Mouse (Mus musculus): ENCODE measurements around the gene Ccm2.
A peak's percentile ranks its signal among the peaks of the same experiment; 100 is the strongest.

Gene Ccm2

DNA sequence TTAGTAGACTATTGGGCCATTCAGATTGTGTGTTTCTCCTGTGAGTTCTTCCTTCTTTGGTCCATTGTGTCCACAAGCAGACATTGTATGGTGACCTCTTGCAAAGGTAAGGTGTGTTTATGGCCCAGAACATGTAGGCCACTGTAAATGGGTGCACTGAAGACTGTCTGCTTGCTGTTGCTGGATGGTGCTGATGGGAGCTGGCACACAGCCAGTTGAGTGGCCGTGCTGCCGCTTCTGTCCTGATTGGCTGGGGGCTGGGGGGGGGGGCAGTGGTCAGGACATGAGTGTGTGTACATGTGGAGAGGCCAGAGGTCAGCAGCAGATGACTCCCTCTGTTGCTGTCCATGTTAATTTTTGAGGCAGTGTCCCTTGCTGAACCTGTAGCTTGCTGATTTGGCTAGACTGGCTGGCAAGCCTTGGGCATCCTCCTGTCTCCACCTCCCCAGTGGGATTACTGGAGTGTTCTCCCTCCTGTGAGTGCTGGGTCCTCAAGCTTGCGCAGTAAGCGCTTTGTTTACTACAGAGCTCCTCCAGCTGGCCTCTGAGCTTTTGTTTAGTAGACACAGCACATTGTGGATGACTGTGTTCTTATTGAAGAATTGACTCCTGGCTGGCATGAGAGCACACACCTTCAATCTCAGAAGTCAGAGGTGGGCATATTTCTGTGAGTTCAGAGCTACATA lies 33.5 kb downstream of the Ccm2 start:
- DNase-seq (ENCODE audit: low spot score in 2 of 2), result no peak

DNA sequence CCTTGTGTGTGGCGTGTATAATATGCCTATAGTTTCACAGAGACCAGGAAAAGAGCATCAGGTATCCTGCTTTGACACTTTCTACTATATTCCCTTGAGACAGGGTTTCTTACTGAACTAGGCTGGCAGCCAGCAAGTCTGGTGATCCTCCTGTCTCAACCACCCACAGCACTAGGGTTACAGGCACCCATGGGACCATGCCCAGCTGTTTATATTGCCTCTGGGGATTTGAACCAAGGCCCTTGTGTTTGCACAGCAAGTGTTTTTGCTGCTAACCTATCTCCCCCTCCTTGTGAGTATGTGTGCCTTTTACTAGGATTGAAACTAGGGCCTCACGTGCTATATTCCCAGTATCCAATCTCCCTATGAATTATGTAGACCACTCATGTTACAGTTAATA lies 34.9 kb downstream of the Ccm2 start:
- no peak for DNase-seq (ENCODE audit: low spot score in 2 of 2)

DNA sequence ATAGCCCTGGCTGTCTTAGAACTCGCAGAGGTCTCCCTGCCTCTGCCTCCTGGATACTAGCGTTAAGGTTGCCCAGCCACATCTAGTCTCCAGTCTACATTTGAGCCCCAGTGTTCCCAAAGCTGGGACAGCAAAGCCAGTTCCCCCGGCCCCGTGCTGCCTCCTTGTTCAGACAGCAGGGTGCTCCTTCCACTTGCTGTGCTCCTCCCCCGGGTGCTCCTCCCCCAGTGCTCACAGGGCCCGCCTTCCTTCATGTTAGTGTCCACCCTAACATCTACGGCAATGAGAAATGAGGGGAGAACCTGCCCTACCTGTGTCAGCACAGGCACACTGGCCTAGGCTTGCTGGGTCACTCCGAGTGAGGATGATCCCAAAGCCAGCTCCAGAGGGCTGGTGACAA lies 39.1 kb downstream of the Ccm2 start:
- DNase-seq (ENCODE audit: low spot score in 2 of 2), result no peak

DNA sequence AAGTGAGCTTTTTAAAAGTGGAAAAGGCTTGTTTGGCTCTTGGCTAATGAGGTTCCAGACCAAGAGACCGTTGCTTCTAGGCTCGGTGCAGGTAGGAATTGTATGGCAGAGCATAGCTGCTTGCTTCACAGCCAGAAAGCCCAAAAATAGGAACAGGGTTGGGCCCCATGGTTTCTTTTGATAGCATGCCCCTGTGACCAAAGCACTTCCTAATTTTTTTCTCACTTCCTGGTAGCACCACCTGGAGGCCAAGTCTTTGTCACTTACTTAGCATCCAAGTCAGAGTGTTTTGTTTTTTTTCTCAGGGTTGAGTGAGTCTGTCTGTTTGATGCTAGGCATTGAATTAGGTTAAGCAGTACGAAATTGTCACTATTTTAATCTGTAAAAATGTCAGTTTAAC lies 40.0 kb downstream of the Ccm2 start:
- no peak for DNase-seq (ENCODE audit: low spot score in 2 of 2)

DNA sequence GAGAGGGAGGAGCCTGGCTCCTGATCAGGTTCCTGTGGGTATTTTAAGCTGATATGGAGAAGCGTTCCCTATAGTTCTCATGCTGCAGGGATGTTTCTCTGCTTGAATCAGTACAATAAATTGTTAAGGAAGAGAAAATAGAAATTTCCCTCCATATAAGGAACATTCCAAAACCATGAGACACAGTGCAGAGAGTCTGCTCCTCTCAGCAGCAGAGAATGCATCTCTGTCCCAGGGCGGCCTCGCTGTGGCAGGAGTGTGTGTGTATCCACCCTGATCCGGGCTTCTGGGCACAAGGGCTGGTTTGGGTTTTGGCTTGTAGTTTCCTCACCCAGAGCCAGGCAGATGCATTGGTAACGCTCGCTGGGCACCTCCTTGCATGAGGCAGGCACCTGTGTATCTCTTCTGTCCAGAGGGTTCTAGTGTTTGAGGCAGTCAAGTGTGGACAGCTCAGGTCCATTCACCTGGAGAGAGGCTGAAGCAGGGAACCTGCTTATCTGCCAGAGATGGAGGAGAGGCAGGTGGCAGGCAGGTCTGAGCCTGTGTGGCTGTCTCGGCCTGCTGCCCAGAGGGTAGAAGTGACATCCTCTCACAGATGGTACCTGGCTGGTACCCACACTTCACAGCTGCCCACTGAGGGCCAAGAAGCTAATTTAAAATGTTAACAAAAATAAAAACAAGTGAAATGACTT lies 40.7 kb downstream of the Ccm2 start:
- no peak for DNase-seq (ENCODE audit: low spot score in 2 of 2)

DNA sequence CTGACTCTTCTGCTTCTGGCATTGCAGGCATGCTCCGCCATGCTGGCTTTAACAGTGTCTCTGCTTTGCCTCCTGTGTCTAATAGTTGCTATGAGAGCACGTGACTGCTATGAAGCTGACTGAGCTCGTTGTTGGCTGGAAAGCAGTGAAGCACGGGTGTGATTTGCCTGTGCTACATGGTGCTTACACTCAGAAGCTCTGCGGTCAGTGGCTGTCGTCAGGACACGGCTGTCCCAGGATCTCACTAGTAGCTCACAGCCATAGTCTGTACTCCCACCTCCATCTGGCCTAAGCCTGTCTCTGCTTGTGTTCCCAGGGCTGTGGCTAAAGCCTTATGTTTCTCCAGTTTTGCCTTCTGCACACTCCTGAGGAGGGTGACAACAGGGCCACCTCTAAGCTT lies 41.6 kb downstream of the Ccm2 start:
- DNase-seq (ENCODE audit: low spot score in 2 of 2), result no peak

DNA sequence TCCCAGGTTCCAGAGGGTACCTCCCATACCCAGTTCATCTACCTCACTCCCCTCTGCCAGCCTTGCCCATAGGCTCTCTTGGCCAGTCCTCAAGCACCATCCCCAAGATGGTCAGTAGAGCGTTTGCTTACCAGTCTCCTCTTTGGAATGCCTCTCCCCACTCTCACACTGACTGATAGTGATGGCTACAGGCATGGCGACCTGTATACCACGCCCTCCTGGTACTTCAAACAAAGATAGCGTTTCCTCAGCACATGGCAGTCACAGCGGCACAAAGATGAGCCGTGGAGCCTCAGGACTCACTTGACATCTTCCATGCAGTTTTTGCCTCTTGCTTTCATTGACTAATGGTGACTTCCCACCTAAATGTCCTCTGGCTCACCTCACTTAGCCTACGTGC lies 43.2 kb downstream of the Ccm2 start:
- DNase-seq (ENCODE audit: low spot score in 2 of 2), result no peak

DNA sequence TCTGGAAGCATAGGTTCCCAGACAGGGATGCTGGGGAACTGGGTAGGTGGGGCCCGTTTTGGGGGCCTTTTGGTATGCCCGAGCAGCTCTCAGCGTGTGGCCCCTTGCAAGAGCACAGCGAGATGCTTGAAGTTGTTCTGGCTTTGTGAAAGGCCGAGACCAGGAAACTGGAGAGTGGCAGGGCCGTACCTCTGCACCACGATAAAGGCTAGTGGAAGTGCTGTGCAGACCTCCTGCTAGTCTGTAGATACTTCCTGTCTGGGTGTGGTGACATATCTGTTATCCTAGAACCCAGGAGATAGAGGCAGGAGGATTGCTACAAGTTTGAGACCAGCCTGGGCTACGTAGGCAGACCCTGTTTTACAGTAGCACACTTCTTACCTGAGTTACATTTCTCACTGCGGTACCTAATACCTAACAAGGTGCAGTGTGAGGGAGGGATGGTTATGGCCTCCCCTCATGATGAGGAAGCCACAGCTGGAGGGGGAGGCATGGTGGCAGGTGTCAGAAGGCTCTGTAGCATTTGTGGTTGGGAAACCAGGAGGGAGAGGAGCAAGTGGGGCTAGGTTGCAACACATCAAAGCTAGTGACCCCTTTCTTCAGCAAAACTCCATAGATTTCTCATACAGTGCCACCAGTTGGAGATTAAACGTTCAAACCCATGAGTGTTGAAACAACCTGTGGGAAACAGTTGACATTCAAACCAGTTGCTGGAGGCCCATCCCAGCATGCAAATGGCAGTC lies 44.4 kb downstream of the Ccm2 start:
- DNase-seq (ENCODE audit: low spot score in 2 of 2), result no peak

DNA sequence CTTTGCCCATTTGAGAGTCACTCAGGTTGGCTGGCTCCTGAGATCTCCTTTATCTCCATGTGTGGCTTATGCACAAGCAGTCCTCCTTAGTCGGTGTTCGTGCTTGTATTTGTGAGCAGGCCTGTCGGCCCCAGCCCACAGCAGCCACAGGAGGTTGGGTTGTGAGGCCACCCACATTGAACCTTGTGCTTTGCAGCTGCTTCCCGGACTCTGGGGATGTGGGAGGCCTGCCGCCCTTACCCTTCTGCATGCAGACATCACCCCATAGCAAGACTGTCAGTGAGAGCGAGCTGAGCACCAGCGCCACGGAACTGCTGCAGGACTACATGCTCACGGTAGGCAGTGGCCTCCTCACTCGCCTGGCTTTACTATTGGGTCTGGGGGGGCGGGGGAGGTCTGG lies 46.7 kb downstream of the Ccm2 start:
- no peak for DNase-seq (ENCODE audit: low spot score in 2 of 2)

DNA sequence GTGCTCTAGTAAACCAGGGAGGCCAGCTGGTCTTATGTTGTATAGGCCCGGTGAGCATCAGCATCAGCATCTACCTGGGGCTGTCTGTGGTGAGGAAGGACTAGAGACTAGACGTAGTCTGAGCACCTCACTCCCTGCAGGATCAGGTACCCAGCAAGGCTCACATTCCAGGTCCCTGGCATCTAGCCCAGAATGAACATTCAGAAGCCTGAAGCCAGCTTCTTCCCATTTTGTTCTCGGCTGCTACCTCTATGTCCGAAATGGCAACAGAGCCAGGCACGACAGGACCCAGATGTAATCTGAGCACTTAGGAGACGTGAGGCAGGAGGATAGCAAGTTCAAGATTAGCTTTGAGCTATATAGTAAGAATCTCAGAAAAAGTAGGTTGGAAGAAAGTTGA lies 48.2 kb downstream of the Ccm2 start:
- DNase-seq (ENCODE audit: low spot score in 2 of 2), result no peak

DNA sequence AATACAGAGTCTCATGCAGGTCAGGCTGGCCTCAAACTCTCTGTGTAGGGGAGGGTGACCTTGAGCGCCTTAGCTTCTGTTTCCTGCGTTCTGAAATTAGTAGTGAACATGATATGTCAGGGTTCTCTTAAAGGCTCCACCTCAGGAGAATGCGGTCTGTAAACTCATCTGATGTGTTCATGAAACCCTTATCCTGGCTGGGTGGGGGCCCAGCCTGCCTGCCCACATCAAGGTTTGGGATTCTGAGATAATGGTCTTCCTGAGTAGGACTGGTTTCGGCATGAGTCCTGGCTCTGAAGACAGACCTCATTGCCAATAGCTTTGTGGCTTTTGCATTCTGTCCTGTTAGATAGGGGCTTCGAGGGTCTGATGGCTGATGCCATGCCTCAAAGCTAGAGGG lies 48.7 kb downstream of the Ccm2 start:
- no peak for DNase-seq (ENCODE audit: low spot score in 2 of 2)

DNA sequence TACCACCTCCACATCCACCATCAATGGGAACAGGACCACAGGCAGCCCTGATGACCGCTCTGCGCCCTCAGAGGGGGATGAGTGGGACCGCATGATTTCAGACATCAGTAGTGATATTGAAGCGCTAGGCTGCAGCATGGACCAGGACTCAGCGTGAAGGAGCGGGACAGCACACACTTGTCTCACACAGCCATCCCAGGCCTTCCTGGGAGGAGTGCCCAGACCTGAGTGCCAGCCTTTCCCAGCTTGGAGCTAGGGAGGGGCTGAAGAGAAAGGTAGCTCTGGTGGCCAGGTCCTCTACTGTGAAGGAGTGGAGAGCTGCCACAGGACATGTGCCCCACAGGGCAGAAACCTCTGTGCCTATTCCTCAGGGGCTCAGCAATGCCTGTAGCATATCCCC lies 49.5 kb downstream of the Ccm2 start:
- no peak for DNase-seq (ENCODE audit: low spot score in 2 of 2)

DNA sequence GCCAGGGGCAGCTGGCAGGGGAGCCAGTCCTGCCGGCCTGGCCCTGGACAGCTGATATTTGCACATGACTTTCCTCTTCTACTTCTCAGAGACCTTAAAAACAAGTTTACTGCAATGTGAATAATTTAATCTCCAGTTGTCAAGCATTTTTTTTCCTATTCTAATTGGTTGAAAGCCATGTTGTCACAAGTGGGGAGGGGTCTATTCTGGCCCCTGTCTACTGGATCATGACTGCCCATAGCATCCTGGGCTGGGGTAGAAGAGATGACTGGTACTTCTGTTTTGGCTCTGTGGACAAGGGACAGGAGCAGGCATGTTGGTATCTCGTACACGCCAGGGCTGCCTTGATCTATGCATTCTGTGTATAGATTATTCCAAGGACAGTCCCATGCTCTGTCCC lies 49.9 kb downstream of the Ccm2 start:
- no peak for DNase-seq (ENCODE audit: low spot score in 2 of 2)

DNA sequence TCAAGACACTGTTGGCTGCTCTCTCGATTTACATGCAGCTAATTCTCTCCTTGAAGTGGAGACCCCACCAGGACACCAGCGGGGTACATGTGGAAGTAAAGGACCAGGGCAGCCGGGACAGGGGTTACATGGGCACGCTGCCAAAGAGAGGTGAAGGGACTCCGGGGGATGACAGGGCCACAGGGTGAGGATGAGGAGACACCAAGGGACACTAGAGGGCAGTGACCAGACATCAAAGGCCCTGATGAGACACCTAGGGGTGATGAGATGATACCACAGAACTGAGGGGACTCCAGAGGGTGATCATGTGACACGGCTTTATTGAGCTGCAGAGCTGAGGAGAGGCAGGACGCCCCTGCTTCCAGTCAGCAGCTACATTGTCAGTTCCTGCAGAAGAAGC lies 50.8 kb downstream of the Ccm2 start:
- peak in 1 of 2 experiments; percentile 25 for DNase-seq (ENCODE audit: low spot score in 2 of 2)

DNA sequence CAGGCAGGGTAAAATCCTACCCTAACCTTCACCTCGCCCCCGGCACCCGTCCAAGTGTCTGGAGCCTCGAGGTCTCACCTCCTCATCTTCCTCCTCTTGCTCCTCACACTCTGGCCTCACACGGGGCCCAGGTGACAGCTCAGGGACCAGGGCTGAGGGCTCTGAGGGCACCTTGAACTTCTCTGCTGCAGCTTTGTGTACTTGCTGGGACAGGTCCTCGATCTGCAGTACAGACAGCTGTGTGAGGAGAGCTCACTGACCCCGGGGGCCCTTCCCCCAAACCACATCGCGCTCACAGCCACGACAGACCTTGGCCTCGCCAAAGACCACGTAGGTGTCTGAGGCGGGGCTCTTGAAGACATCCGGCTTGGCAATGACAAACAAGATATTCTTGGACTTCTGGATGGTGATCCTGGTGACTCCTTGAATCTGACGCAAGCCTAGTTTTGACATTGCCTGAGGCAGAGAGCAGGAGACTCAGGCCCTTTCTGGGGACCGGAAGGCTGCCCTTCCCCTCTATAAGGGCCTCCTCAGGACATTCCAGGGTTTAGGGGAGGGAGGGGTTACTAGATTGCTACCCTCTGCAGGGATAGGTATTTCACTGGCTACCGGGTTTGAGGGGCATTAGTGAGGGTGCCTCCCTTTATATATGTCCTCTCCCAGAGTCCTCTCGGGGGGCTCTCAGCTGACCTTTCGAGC lies 51.7 kb downstream of the Ccm2 start:
- no peak for DNase-seq (ENCODE audit: low spot score in 2 of 2)

DNA sequence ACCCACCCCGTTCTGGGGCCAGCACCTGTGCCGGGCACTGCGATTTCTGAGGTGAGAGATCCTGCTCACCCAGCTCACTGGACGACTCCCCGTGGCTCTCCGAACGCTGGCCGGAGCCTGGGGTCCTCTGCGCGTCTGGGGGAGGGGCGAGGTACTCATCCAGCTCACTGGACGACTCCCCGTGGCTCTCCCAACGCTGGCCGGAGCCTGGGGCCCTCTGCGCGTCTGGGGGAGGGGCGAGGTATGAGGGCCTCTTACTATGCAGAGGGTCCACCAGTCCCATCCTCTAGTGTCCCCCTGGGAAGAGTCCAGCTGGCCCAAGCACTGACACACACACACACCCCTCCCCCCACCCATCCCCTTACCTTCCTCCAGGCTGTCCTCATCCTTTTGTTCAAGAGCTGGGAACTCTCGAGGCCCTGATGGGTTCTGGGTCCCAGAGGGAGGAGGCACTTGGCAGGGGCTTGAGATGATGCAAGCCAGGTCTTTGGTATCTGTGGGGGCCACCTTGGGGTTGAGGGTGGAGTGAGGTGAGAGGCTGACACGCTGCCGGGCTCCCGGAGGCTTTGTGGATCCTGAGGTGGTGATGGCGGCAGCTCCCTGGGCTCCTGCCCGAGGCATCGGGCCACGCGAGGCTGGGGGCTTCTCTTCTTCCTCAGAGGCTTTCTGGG lies 52.5 kb downstream of the Ccm2 start:
- peak in 1 of 2 experiments; percentile 25 for DNase-seq (ENCODE audit: low spot score in 2 of 2)

DNA sequence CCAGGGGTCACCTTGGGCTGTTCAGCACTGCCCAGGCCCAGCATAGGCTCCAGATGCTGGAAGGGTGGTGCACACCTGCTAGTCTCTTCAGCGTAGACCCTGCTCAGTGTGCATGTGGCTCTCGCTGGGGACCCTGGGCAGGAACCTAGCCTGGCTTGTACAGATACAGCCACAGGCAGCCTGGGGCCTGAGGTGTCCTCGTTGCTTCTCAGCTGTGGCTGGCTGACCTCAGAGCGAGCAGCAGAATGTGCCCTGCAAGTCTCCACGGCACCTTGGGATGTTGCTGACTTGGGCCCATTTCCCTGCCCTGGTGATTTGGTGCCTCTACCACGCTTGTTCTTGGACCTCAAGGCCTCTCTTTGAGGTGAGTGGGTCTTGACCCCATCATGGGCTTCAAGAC lies 53.1 kb downstream of the Ccm2 start:
- no peak for DNase-seq (ENCODE audit: low spot score in 2 of 2)

DNA sequence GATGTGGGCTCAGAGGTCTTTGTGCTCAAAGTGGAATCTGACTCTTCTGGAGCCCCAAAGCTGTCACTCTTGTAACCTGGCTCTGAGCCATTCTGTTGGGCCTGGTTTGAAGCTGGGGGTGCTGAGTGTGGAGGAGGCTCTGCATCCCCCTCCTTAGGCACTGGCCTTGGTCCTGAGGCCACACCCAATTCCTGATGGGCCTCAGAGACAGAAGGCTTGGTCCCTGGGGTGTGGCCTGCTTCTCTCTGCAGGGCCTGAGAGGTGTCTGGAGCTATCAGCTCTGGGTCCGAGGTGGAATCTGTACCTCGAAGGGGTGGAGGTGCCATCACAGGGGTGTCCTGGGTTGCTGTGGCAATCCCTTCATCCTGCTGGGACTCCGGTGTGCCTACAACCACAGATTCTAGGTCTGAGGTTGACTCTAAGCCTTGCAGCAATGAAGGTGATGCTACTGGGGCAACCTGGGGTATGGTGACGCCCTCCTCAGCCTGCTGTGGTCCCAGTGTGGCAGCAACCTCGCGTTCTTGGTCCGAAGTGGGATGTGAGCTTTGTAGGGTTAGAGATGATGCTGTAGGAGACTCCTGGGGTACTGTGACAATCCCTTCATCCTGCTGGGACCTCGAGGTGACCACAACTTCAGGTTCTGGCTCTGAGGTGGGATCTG lies 53.7 kb downstream of the Ccm2 start:
- no peak for DNase-seq (ENCODE audit: low spot score in 2 of 2)

DNA sequence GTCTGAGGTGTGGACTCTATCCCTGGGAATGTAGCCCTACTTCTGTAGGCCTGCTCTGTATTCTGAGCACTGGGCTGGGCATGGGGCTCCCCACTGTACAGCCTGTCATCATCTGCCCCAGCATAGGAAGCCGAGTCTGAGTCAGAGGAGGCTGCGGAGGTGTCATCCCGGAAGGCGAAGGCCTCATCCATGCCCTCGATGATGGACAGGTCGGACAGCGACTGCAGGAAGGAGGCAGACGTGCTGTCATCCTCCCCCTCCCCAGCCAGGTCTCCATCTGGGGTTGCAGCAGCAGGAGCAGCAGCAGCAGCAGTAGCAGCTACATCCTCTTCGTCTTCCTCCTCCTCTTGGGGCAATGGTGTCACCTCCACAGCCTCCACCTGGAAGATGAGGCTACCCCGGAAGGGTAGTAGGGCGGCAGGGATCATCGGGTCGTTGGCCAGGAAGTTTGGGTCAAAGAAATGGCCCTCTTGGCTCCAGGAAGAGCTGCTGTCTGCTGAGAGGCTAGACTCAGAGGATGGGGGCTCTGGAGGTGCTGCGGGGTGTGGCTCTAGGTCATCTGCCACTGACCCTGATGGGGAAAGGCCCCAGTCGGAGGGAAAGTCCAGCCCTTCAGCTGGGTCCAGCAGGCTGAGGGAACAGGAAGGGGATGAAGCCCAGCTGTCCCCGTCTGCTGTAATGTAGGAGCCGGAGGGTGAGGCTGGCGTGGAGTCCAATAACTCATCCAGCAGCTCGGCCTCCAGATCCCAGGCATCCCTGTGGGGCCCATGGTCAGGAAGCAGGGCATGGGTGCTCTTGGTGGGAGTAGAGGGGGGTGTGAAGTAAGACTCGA lies 55.2 kb downstream of the Ccm2 start:
- DNase-seq (ENCODE audit: low spot score in 2 of 2), result peak in 1 of 2 experiments; percentile 20

DNA sequence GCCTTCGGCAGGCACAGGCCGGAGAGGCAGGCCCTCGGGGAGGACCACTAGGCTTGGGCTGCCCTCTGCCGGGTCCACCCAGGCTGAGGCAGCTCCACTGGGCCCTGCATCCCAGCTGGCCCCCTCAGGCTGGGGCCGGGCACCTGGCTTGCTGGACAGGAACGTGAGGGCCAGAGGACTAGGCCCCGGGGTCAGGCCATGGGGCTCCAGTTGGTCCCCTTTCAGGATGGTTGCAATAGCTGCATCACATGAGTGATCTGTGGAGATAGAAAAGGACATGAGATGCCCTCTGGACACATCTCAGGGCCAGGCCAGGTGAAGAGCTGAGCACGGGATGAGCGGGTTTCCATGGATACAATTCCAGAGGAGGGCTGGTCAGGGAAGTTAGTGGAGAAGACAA lies 56.0 kb downstream of the Ccm2 start:
- no peak for DNase-seq (ENCODE audit: low spot score in 2 of 2)

Measured in cerebellum, postnatal 4 days (tissue).